Mouse (Mus musculus) monocyte, adult 2 months (primary cell): ENCODE measurements around the gene Brd3os.
A peak's percentile ranks its signal among the peaks of the same experiment; 100 is the strongest.

Experiments
- DNase-seq, 2 experiments: peaks; one replicate each; pipeline ENCODE4 v3.0.0; 2022; ENCODE audit warnings: low spot score in 2 of 2, low read depth in 1 of 2

The Brd3os gene

DNA sequence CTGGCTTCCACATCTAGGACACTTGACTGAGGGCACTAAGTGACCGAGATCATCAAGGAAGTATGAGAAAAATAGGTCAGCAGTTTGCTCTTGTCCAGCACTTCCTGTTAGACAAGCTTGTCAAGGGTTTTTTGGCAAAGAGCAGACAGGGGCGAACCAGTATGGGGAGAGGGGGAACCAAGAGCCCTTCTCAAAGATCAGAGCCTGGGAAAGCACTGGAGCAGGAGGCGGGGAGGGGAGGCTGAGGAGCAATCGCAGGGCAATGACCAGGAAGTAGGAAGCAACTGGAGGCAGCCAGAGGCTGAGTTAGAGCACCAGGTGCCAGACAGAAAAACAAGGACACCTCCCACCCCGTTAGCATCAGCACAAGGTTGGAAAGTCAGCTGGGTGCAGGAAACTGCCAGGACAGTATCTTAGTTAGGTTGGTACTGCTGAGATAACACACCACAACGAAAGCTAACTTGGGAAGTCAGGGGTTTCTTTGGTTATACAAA, 23.5 kb upstream of the Brd3os start:
- no peak for DNase-seq

- no peak for DNase-seq
Observed at GRCm38 (mm10) chr2:27421293-27422068, 20.6 kb upstream of the Brd3os start.

GRCm38 (mm10) chr2:27423596-27423995, 18.5 kb upstream of the Brd3os start:
- no peak for DNase-seq

GRCm38 (mm10) chr2:27425161-27425611, 16.9 kb upstream of the Brd3os start:
- no peak for DNase-seq

GRCm38 (mm10) chr2:27425751-27426405, 16.2 kb upstream of the Brd3os start:
- no peak for DNase-seq

- no peak for DNase-seq
Observed at GRCm38 (mm10) chr2:27426406-27426854, 15.7 kb upstream of the Brd3os start.

- peak; percentile 72 to 81 for DNase-seq
Observed at GRCm38 (mm10) chr2:27426855-27427457, 15.2 kb upstream of the Brd3os start, which contains the start of gene Vav2. TSS of gene Vav2 (minus strand) at chr2:27427033.

- peak; percentile 33 to 70 for DNase-seq
Observed at GRCm38 (mm10) chr2:27428071-27428470, 14.1 kb upstream of the Brd3os start.

- DNase-seq, result no peak
Observed at GRCm38 (mm10) chr2:27430621-27431020, 11.5 kb upstream of the Brd3os start.

- no peak for DNase-seq
Observed at GRCm38 (mm10) chr2:27432599-27432998, 9.5 kb upstream of the Brd3os start.

GRCm38 (mm10) chr2:27437876-27438275, 4.2 kb upstream of the Brd3os start:
- DNase-seq, result no peak

GRCm38 (mm10) chr2:27438281-27438680, 3.8 kb upstream of the Brd3os start:
- no peak for DNase-seq

GRCm38 (mm10) chr2:27442708-27443449, 755 bp downstream of the Brd3os start:
- DNase-seq, result no peak

DNA sequence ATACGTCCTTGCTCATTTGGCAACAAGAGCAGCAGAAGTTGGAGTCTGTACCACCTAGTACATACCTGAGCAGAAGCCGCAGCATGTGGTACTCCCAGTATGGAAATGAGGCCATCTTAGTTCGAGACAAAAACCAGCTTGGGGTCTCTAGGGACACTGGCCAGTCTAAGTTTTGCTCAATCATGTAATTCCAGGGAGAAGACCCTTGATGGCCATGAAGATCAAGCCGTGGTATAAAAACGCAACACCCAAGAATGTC, 1.3 kb downstream of the Brd3os start:
- DNase-seq, result no peak

GRCm38 (mm10) chr2:27445910-27446309, 3.8 kb downstream of the Brd3os start:
- DNase-seq, result no peak

DNA sequence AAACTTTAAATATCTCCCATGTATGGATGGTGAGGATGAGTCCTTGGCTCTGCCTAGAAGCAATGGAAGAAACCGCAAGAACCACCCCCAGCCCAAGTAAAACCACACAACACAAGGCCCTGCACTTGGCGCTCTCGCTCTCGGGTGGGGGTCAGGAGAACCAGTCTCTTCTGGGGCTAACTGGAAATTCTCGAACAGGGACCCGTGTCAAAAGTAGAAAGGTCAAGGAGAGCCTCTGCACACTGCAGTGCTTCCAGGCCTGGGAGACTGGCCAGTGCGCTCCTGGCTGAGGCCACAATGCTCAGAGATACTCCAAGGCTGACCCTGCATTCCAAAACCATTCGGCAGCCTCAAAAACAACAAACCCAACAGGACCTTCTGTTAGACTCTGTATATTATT, 4.7 kb downstream of the Brd3os start:
- no peak for DNase-seq

DNA sequence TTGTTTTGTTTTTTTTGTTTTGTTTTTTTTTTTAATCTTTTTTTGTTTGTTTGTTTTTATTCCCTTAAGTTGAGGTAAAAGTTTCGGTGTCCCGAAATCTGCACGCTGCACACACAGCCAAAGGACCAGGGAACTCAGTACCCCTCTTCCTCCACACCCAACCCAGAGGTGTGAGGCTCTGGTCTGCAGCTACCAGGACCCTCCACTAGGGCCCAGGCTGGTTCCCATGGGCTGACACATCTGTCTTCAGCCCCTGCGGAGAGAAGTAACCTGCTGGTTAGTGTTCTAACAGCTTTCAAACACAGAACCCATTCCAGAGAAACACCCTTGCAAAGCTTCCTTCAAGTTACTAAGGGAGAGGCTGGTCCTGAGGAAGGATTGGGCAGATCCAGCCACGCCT, 5.7 kb downstream of the Brd3os start:
- no peak for DNase-seq

- DNase-seq, result no peak
Observed at GRCm38 (mm10) chr2:27450226-27450625, 8.1 kb downstream of the Brd3os start.

DNA sequence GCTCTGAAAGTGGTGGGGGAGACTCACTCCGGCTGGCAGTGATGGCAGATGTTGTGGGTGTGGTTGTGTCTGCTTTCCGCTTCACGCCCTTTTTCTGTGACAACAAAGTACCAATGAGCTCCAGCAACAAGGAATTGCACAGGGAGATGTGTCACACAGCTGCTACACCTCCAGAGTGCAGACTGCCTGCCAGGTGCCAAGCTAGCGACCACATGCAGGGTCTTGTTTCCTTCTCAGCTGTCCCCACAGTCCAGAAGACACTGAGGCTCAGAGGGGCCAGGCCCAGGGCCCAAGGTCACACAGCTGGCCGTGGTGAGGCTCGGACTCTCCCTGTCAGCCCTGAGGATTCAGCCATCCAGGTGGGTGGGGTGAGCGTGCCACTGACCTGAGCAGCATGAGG, 17.6 kb downstream of the Brd3os start:
- no peak for DNase-seq

- no peak for DNase-seq
Observed at GRCm38 (mm10) chr2:27460163-27460562, 18.0 kb downstream of the Brd3os start.

DNA sequence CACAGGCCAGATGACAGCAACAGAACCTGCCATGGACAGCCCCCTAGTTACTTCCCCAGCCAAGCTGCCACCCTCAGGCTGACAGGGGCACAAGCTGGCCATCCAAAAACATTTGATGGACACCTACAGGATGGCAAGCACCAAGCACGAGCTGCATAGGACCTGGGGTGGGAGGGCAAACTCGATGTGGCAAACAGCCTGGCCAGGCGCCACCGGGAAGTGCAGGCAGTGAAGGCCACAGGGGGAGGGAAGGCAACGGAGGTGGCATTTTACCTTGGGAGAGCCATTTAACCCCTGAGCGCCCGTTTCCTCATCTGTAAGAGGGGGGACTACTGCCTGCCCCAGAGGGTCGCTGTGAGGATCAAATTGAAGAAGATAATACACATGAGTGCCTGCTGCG, 18.5 kb downstream of the Brd3os start:
- no peak for DNase-seq
